Mouse (Mus musculus) brain, embryonic 18.5 days (tissue): ENCODE data around the gene Slc12a4.

Experiments
- DNase-seq: peaks from one replicate; pipeline ENCODE4 v3.0.0-alpha.2; 2012; ENCODE audit warnings: low read depth, low spot score

Slc12a4 gene

GRCm38 (mm10) chr8:105933762-105934161 lies 32.1 kb downstream of the Slc12a4 start, which contains the start of gene Ctrl:
TSS of gene Ctrl (minus strand) at chr8:105933862.
- DNase-seq: no peak

- no peak for DNase-seq
These were observed 33.4 kb downstream of the Slc12a4 start for GRCm38 (mm10) chr8:105932525-105932924.

- no peak for DNase-seq
These were observed 34.6 kb downstream of the Slc12a4 start for GRCm38 (mm10) chr8:105931271-105931670.

- DNase-seq: no peak
These were observed 35.3 kb downstream of the Slc12a4 start for GRCm38 (mm10) chr8:105930602-105931001.

DNA sequence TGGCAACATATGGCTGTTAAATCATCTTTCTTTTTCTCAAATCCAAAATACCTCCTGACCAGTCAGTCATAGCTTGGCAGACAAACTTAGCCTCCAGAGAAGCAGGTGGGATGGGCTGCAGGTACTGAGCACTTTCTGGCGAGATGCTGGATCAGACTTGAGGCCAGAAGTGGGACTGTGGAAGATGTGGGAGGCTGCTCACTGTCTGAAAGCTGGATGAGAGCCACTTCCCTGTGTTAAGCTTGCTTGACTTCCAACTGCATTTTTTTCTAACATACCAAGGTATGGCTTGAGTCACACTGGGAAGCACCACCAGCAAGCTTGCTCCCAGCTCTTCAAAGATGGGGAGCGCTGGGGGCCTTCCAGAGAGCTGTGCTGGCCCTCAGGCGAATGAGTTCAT lies 40.8 kb downstream of the Slc12a4 start:
- no peak for DNase-seq

- no peak for DNase-seq
These were observed 46.5 kb downstream of the Slc12a4 start for GRCm38 (mm10) chr8:105919390-105919789.

GRCm38 (mm10) chr8:105900941-105901616 lies 64.8 kb downstream of the Slc12a4 start:
- DNase-seq: no peak

- peak; percentile 87 for DNase-seq
These were observed 65.5 kb downstream of the Slc12a4 start, which contains the start of gene Pskh1 for GRCm38 (mm10) chr8:105900180-105900940. TSS of gene Pskh1 (plus strand) at chr8:105900441.

DNA sequence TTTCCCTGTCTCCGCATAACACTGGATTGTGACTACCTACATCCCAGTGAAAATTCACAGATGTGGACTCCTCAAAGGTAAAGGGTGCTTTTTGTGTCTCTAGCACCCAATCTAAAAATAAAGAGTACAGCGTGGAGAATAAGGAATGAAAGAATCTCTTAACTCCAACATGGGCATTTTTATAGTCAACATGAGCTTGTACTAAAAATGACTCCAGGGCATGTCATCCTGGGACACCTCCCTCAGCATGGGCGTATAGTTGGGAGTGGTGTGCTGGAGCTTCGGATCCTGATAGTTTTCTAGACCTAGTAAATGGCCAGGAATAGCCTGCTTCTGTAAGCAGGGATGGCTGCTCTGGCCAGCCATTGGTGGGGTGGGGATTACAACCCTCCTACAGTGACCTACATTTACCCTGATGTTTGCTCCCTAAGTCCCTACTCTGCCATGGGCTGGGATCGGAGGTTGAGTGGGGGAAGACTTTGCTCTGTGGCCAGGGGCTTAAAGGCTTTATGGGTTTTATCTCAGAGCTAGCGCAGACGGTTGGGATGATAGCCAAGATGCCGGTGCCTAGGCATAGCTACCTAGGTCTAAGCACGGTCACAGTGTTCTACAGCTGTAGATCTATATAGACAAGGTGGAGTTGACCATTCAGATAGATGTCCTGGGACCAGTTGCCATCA lies 68.0 kb downstream of the Slc12a4 start:
- no peak for DNase-seq
